Mouse (Mus musculus) olfactory bulb, adult 2 months (tissue): Measurements from ENCODE around the gene Mtf2.

Experiments used
- CTCF ChIP-seq: fragments of 200-500 bp; IDR thresholded peaks from 2 replicates; pipeline ENCODE4 v1.5.1; 2012; ENCODE audit warnings: low read depth, mild to moderate bottlenecking, low read length, moderate library complexity; ENCODE audit not compliant: insufficient read depth
- POLR2A ChIP-seq: fragments of 200-500 bp; IDR thresholded peaks from 2 replicates; pipeline ENCODE4 v1.6.1; 2012; ENCODE audit warnings: mild to moderate bottlenecking, low read depth, low read length, moderate library complexity; ENCODE audit not compliant: insufficient read depth

DNA sequence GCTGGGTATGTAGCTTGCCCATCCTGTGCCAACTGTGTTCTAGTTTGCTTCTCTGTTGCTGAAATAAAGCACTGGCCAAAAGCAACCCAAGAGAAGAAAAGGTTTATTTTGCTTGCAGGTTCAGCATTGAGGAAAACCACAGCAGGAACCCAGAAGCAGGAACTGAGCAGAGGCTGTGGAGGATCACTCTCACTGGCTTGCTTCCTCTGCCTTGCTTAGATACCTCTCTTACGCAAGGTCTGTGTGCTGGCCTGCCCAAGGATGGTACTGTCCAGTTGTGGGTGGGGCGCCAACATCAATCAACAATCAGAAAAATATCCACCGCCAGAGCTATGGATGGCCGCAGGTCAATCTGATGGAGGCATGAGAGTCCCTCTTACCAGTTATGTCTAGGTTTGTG is 34.2 kb upstream of the Mtf2 start:
- TF ChIP-seq CTCF (no peak), POLR2A (no peak)
